Mouse (Mus musculus): Measurements from ENCODE around the gene Tmem183a. TPM values are rescaled to one million over a fixed set of nuclear protein-coding genes. Genes with fewer than 3 reads are reported as not detected.

Gene Tmem183a
- total RNA-seq, 1 experiment from 2014 or later = 67.8 TPM

DNA sequence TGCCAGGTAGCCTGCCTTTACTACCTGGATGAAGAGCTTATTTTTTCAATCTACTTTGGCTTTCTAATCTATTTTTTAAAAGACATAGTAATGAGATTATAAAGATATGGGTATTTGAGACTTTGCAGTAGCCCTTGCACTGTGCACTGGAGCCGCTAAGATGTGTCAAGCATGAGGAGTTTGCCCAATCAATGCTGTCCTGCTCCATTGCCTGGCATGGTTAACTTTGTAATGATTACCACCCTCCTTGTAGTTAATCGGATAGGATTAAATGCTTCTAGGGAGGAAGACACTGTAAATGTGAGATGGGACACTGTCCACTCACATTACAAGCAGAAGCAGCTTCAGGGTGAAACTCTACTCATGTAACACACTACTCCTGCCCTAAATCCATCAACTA, 8.5 kb downstream of the Tmem183a start:
- ATAC-seq (replicated peaks; ENCODE audit: insufficient number of reproducible peaks, low FRiP score, low TSS enrichment, poor library complexity, severe bottlenecking) = no peak

DNA sequence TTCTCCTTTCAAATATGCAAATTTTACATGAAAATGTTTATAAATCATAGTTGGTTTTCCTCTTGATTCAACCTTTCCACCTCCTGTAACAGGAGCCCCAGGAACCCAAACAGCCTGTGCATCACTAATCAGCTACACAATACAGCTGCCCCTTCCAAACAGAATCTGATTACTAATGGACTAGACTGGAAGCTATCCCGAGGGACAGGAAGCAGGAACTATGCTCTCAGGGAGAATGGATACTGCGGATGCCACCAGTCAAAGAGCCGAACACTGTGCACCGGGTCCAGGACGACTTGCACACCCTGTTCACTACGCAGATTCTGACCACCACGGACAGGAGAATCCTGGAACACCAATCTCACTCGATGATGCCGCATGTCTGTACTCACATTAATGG, 14.0 kb downstream of the Tmem183a start:
- ATAC-seq (replicated peaks; ENCODE audit: insufficient number of reproducible peaks, low FRiP score, low TSS enrichment, poor library complexity, severe bottlenecking) = no peak

DNA sequence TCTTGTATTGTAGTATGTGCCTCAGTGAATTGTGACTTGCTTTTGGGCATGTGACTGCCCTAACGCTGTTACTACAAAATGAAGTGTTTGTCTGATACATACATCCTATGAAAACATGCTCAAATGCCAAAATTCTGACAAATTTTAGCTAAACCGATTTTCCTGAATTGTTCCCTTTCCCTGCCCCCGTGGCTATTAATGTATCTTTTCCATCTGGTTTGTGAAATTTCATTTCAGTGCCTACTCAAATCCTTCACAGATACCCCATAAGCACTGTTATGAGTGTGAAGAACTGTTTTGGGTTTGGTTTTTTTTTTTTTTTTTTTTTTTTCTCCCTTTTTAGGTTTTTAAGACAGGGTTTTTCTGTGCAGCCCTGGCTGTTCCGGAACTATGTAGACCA, 16.7 kb downstream of the Tmem183a start:
- no peak for ATAC-seq (replicated peaks; ENCODE audit: insufficient number of reproducible peaks, low FRiP score, low TSS enrichment, poor library complexity, severe bottlenecking)

DNA sequence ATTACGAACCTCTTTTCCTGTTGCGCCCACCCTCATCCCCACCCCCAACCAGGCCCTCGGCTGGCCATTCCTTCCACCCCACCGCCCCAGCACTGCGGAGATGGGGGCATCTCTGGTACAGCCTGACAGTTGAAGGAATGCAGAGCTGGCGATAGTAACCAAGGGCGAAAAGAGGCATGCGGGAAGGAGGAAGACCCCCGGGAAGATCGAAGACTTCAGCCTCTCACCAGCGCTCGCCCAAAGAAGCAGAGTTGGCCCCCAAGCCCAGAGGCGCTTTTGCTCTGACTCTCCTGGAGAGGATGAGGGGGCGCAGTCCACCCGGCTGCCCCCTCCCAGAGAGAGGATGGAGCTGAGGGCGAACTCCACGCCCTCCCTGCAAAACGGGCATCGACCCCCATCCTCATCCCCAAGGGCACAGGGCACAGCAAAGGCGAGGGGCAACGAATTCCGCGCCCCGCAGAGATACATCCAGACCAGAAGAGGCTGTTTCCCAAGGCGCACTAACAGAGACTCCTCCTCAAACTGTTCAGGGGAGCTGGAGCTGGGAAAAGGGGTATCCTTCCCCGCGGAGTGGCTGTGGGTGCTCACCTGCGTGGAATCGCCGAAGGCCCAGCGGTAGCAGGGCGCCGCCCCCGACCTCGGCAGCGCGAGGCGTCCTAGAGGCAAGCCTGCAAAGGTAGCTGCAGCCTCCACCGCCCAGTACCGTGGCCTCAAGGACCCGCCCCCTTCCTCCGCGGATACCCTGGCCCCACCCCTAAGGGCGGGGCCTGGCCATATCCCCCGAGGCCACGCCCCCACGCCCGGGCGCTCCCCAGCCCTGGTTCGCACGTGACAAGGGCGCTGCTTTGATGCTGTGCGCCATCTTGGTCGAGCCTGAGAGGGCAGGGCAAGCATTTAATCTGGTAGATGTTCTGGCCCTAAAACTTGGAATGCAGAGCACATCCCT, 17.5 kb downstream of the Tmem183a start:
- ATAC-seq (replicated peaks; ENCODE audit: insufficient number of reproducible peaks, low FRiP score, low TSS enrichment, poor library complexity, severe bottlenecking) = 0 out of 2 replicates have a peak, but pooled peaks have one; percentile 27

DNA sequence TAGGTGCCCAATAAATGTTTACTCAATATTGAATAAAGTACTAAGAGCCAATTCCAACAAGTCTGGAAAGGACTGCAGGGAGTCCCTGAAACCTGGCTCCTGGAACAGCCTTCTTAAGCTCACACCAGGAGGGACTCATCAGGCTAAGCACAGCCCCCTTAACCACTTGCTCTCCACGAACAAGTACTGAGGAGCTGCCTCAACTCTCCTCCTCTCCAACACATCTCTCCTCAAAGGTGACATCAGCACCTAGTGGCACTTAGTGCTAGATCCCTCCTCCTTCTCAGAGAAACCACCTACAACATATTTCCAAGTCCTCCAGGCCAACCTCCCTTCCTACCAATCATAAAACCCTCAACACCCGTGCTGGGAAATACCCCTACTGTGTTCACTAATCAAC, 18.2 kb downstream of the Tmem183a start:
- no peak for ATAC-seq (replicated peaks; ENCODE audit: insufficient number of reproducible peaks, low FRiP score, low TSS enrichment, poor library complexity, severe bottlenecking)

DNA sequence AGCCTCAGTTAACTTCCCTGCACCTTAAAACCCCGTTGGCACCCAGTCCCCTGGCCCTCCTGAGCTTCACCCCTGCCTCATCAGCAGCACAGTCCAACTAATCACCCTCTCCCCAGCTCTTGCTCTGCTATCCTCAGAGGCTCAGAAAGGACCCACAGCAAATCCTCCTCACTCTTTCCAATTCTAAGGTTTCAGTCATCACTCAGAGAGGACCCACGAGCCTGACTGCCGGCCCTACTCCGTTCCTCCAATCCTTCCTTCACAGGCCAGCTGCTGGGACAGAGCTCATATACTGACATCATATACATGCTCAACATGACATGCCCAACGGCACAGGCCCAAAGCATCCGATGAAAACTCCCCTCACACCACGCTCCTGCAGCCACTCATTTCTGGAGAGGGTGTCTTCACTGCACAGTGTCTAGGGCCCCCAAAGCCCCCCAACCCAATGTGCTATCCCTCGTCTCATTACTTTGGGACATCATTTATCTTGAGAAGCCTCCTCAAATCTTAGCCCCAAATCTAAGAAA, 18.9 kb downstream of the Tmem183a start:
- no peak for ATAC-seq (replicated peaks; ENCODE audit: insufficient number of reproducible peaks, low FRiP score, low TSS enrichment, poor library complexity, severe bottlenecking)

DNA sequence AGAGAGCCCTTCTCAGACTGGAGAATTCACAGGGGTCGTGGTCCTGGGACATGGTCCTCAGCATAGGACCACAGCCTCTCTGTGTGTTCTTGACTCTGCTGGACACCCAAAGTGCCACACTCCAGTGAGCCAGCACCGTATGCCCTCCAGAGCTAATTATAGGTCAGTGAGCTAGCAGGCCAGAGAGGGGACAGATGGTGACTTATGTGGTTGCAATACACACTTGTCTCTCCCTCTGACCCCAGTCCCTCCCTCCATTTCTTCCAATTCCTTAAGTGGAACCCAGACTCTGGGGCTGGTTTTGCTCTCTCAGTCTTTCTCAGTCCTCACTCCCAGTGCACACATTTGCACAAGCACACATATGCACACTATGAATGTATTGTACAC, 19.5 kb downstream of the Tmem183a start:
- ATAC-seq (replicated peaks; ENCODE audit: insufficient number of reproducible peaks, low FRiP score, low TSS enrichment, poor library complexity, severe bottlenecking) = no peak

DNA sequence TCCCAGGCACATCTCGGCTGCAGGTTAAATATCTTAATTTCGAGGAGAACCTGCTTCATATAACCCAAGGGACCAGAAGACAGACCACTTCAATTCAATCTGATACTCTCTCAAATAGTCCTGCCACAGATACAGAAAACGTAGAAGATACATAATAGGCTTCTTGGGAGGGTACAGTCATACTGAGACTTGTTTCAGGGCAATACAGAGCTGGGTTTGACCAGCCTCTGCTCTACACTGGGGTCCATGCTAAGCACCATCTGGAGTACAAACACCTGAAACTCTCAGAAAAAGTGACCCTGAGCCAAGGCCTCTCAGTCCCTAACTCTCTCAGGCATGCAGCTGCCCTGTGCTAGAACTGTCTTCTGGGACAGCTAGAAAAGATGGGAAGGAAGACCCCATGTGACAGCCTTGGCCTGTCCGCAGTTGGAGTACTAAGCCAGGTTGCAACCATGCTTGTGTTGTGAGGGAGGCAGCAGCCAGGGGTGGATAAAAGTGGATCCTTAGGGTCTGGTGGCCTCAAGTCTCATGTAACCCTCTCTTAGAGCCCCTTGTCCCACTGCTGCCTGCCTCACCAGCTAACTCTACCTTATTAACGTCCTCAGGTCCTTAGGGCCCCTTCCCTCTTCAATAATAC, 20.0 kb downstream of the Tmem183a start:
- ATAC-seq (replicated peaks; ENCODE audit: insufficient number of reproducible peaks, low FRiP score, low TSS enrichment, poor library complexity, severe bottlenecking) = no peak

DNA sequence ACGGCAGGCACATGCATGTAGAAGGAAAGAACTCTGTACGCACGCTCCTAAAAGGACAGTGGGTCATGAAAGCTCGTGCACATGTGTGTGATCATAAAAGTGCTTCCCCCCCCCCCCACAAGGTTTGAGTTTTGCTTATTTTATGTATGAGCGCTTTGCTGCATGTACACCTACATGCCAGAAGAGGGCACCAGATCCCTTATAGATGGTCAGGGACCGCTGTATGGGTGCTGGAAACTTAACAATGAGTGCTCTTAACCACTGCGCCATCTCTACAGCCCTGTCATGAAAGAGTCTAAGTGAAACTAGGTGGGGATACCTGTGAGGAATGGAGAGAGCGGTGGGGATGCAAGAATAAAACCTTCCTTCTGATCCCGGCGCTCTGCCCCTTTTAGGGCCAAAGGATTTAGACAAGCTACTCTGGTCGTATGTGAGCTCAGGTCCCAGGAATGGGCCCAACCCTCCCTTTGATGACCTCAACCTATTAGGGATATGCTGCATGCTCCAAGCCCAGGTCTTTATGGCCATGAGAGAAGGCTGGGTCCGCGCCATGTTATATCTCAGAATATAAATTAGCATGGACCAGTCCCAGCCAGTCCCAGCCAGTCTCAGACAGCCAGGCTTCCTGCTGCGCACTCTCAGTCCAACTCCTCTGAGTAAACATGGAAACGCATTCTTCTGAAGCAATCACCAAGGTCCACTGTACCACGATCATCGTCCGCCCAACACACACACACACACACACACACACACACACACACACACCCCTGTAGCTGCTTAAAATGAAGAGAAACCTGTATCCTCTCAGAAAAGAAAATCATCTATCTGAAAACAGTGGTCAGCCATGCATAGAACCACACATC, 21.8 kb downstream of the Tmem183a start:
- no peak for ATAC-seq (replicated peaks; ENCODE audit: insufficient number of reproducible peaks, low FRiP score, low TSS enrichment, poor library complexity, severe bottlenecking)

DNA sequence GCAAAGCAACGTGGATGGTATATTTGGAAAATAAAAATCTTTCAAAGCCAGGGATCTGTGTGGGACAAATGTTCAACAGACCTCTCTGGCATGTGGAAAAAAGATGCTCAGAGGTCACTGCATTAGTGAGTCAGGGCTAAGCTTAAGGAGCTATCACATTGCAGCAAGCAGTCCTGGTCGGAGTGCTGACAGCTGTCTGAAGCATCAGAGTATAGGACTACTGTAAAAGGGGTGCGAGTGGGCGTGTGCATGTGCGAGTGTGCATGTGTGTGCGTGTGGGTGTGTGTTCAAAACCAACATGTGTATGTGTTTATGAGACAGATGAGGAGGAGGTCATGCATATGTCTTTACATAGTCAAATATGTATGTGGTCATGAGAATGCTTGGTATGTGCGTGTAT, 22.6 kb downstream of the Tmem183a start:
- no peak for ATAC-seq (replicated peaks; ENCODE audit: insufficient number of reproducible peaks, low FRiP score, low TSS enrichment, poor library complexity, severe bottlenecking)

DNA sequence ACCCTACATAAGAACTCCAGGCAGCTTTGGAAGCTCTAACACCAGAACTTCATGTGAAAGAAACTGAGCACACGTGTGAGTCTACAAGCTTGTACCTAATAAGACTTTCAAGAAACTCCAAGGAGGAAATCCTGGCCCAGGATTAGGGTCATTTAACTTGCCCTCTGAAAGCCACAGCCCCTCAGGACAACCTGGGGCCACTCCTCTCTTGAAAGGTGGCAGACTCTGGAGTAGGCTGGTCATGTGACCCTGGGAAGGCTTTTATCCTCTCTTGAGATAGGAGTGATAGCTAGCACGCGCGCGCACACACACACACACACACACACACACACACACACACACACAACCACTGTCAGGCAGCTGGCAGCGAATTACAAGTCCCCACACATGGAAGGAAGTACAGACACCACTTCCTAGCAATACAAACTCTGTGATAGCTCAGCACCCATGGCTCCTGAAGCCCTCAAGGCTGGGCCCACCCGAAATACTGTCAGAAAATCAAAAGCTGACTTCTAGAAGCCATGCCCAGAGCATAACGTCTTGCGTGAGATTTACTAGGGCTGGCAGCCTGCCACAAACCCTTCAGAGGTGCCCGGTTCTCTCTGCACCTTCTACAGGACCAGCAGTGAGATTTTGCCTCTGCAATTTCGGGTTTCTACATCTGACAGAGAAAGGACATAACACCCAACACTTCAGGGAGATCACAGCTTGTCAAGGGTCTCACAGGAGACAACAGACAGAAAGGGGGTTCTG, 24.6 kb downstream of the Tmem183a start:
- no peak for ATAC-seq (replicated peaks; ENCODE audit: insufficient number of reproducible peaks, low FRiP score, low TSS enrichment, poor library complexity, severe bottlenecking)

DNA sequence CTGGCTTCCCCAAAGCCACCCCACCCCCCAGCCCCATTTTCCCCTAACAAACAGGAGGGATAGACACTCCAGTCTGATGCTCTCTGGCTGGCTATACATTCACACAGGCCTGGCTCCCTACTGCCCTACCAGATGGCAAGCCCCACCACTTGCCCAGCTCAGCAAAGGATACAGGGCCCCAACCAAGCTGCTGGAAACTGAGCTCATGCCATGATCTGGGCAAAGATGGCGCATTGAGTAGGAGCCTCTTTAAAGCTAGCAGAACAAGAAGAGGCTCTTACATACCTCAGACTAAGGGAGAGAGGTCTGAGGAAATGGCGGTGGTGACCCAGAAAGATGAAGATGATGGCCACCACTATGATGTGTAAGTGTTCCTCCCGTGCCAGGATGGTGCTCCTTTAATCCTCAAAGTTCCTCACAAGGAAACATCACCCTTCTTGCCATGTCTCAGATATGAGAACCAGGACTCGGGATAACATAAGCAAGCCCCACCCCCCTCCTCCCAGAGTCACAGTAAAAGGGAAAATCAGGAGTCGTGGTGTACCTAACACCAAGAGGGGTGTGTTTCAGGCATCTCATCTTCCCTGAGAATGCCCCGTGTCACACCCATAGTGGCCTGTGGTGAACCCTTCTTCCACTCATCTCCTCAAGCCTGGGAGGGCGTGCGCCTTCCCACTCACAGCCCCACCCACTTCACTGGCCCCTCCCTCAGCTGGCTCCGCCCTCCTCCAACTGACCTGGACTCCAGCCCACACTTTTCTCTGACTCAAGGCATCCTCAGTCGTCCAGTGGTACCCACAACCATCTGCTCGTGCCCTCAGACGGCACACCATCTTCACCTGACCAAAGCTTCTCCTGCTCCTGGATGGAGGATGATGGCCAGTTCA, 25.6 kb downstream of the Tmem183a start:
- no peak for ATAC-seq (replicated peaks; ENCODE audit: insufficient number of reproducible peaks, low FRiP score, low TSS enrichment, poor library complexity, severe bottlenecking)

DNA sequence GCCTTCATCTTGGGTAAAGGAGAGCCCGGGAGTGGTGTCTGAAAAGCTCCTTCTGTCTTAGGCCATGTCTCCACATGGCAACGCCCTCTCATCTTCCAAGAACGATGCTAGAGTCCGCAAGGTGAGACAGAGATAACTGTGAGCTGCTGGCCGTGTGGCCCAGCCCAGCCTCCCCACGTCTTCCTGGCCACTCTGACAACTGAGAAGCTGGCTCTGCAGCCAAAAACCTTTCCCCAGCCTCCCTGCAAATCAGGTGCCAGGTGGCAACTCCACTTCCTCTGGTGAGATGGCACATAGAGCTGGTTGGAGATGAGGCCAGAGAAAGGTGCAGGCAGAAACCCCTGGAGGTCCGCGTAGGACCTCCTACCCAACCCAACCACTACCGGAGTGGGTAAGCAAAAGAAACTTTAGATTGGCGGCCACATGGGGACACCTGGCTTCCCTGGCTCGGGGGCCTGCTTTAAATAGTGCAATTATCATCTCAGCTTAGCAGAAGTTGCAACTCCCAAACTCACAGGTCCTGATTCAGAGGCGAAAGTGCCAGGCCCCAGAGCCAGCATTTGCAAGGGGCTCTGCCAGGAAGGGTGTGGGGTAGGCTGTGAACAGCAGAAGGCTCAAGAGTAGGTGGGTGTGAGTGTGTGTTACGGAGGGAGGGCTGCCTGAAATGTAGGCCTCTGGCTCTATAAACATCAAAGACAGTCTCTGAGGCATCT, 26.4 kb downstream of the Tmem183a start:
- ATAC-seq (replicated peaks; ENCODE audit: insufficient number of reproducible peaks, low FRiP score, low TSS enrichment, poor library complexity, severe bottlenecking) = no peak

DNA sequence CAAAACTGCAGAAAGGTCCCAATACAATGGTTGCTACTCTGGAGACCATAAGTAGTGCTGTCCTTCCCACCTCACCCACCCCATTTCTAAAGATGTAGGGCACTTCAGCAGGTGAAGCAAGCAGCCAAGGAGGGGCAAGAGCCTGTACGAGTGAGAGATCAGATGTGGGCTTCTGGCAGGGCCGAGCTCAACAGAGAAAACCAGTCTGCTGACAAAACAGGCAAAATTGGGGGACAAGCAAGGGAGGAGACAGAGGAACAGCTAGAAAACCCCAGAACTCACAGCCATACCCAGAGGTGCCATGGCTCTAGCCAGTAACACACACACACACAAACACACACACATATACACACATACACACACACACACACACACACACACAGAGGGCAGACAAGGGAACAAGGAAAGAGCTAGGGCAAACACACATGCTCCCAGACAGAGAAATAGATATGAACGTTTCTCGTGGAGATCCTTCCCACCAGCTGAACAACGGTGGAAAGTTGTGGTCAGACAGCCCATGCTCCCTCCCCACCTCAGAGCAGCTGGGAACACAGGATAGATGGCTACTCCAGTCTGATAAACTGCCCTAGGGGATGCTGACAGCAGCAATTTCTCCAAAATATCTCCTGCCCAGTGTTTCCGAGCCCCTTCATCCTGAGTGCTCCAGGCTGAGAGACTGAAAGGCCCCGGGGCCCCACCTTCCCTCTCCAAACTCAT, 27.5 kb downstream of the Tmem183a start:
- ATAC-seq (replicated peaks; ENCODE audit: insufficient number of reproducible peaks, low FRiP score, low TSS enrichment, poor library complexity, severe bottlenecking) = no peak

DNA sequence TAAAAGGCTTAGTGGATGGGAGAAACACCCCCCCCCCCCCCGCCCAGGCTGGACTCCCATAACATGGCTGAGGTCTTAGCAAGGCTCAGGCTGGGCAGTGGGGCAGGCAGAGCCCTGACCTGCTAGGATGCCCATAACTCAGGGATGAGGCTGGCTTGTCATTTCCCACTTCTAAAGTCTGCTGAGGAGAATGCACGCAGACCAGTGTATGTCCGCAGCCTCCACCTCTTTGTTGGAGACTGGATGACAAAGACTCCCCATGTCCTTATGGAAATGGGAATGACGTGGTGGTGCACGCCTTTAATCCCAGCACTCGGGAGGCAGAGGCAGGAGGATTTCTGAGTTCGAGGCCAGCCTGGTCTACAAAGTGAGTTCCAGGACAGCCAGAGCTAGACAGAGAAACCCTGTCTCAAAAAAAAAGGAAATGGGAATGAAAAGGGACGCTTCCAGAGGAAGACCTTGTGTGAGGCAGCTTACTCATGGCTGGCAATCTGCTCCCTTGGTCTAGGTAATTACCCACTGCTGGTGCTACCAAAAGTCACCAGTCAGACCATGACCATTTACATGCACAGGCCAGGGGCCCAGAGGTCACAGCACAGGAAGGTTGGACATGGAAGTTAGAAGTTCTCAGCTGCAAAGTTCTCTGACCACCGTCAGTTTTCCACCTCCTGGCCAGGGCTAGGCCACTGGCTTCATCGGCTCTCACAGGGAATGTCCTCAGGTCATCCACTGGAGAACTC, 28.2 kb downstream of the Tmem183a start:
- no peak for ATAC-seq (replicated peaks; ENCODE audit: insufficient number of reproducible peaks, low FRiP score, low TSS enrichment, poor library complexity, severe bottlenecking)
